Mouse (Mus musculus): ENCODE data around the gene Flna.

GRCm38 (mm10) chrX:74244614-74245083 lies 5.0 kb downstream of the Flna start:
- no peak for TF ChIP-seq CTCF (IDR thresholded peaks at IDR 0.05; ENCODE audit: extremely low read depth, insufficient read depth, insufficient read length, insufficient replicate concordance)
- no peak for TF ChIP-seq POLR2A (IDR thresholded peaks at IDR 0.05; ENCODE audit: low read depth, low read length)

All from spleen, adult 2 months (tissue).